Mouse (Mus musculus) midbrain, embryonic 11.5 days (tissue): ENCODE measurements around the gene Tex12. TPM values are rescaled to one million over a fixed set of nuclear protein-coding genes. Genes with fewer than 3 reads are reported as not detected.
A peak's percentile ranks its signal among the peaks of the same experiment; 100 is the strongest.

Experiments
- ATAC-seq: fragments of 200-750 bp; cut with Nextera tagmentation; 2 replicates; pipeline ENCODE4 v1.8.0; 2017; ENCODE audit warnings: moderate TSS enrichment, moderate library complexity; ENCODE audit not compliant: low FRiP score
- DNase-seq: peaks from one replicate; pipeline ENCODE4 v3.0.0; 2015; ENCODE audit warnings: low spot score; ENCODE audit errors: missing footprints
- H3K27ac ChIP-seq: fragments of 300-500 bp; sonication (generic); 2 replicates; pipeline ENCODE4 v1.5.1; 2014; ENCODE audit warnings: low read depth, low read length
- H3K27me3 ChIP-seq: fragments of 300-500 bp; sonication (generic); 2 replicates; pipeline ENCODE4 v1.6.1; 2014; ENCODE audit warnings: mild to moderate bottlenecking, low read length, moderate library complexity, mixed read lengths; ENCODE audit not compliant: control insufficient read depth, insufficient read depth
- H3K36me3 ChIP-seq: fragments of 300-500 bp; sonication (generic); 2 replicates; pipeline ENCODE4 v1.6.1; 2014; ENCODE audit warnings: mild to moderate bottlenecking, low read length, moderate library complexity, mixed read lengths; ENCODE audit not compliant: control insufficient read depth, insufficient read depth
- H3K4me1 ChIP-seq: fragments of 300-500 bp; sonication (generic); 2 replicates; pipeline ENCODE4 v1.6.1; 2014; ENCODE audit warnings: low read length; ENCODE audit not compliant: control insufficient read depth, insufficient read depth
- H3K4me2 ChIP-seq: fragments of 300-500 bp; sonication (generic); 2 replicates; pipeline ENCODE4 v1.6.1; 2014; ENCODE audit warnings: mild to moderate bottlenecking, moderate library complexity
- H3K4me3 ChIP-seq: fragments of 300-500 bp; sonication (generic); 2 replicates; pipeline ENCODE4 v1.5.1; 2014; ENCODE audit warnings: low read depth, low read length
- H3K9ac ChIP-seq: fragments of 300-500 bp; sonication (generic); 2 replicates; pipeline ENCODE4 v1.6.1; 2014; ENCODE audit warnings: low read length
- H3K9me3 ChIP-seq: fragments of 300-500 bp; sonication (generic); 2 replicates; pipeline ENCODE4 v1.6.1; 2016; ENCODE audit warnings: low read length; ENCODE audit not compliant: control insufficient read depth
- WGBS: fragments of 180-500 bp; shearing (Covaris S2); extraction: QIAGEN DNeasy Blood & Tissue Kit; methylation state at CpG from one replicate; pipeline ENCODE4 v1.1.7; 2014; 5-methylcytosine and 5-hydroxymethylcytosine counted together
- polyA plus RNA-seq: library from polyadenylated mRNA; unstranded; fragments of >200 nt; fragmentation: Nextera tagmentation; extraction: Ambion mirVana; gene quantifications from 2 replicates; pipeline ENCODE4 v1.2.1, GENCODE M21; 2014

Gene Tex12
- polyA plus RNA-seq: 0.26 and 0.33 TPM in 2 replicates

- no peak within 1 kb of the TSS for H3K27ac ChIP-seq
- no peaks in the 10 kb centered on the region for H3K4me1 ChIP-seq
- H3K9me3 ChIP-seq: no peaks in the 10 kb centered on the region
- no peaks in the 10 kb centered on the region for H3K27me3 ChIP-seq
- no peaks in the 10 kb centered on the region for H3K36me3 ChIP-seq
- H3K4me2 ChIP-seq: no peak within 1 kb of the TSS
- ATAC-seq (no peak), DNase-seq (no peak)
- WGBS: 87% methylated on average over 38 of the region's 38 CpGs
- H3K9ac ChIP-seq: no peak within 1 kb of the TSS
- no peak within 1 kb of the TSS for H3K4me3 ChIP-seq
Measured at GRCm38 (mm10) chr9:50561145-50561917, at the start of gene Tex12. Gene Tex12 (minus strand): TSS chr9:50561325.

- peak; percentile 86 for DNase-seq
Measured at GRCm38 (mm10) chr9:50604338-50604737, 43.2 kb upstream of the Tex12 start.

GRCm38 (mm10) chr9:50603998-50604324 is 42.8 kb upstream of the Tex12 start:
- ATAC-seq (peak; percentile 91), DNase-seq (no peak)
- H3K4me1 ChIP-seq: peaks cover 18% of the 10 kb centered on the region
- H3K9me3 ChIP-seq: no peaks in the 10 kb centered on the region
- peak overlapping the region; percentile 85 for H3K27ac ChIP-seq
- H3K27me3 ChIP-seq: no peaks in the 10 kb centered on the region
- peak overlapping the region; percentile 96 for H3K4me2 ChIP-seq
- peak overlapping the region; percentile 92 for H3K9ac ChIP-seq
- peaks cover 3% of the 10 kb centered on the region; the same call in 1 of the 2 replicates for H3K36me3 ChIP-seq
- under 1% methylated on average over 24 of the region's 24 CpGs for WGBS
- peak overlapping the region; percentile 84 for H3K4me3 ChIP-seq

More at GRCm38 (mm10) chr9:50604338-50604737, 43.2 kb upstream of the Tex12 start:
- H3K9me3 ChIP-seq: no peaks in the 10 kb centered on the region
- H3K27me3 ChIP-seq: no peaks in the 10 kb centered on the region
- H3K27ac ChIP-seq: no peak overlapping the region; the same call in 1 of the 2 replicates
- H3K4me1 ChIP-seq: peaks cover 18% of the 10 kb centered on the region
- ATAC-seq: no peak
- 6% methylated on average over 6 of the region's 6 CpGs for WGBS
- peak overlapping the region; percentile 92 for H3K9ac ChIP-seq
- peaks cover 3% of the 10 kb centered on the region; the same call in 1 of the 2 replicates for H3K36me3 ChIP-seq
- peak overlapping the region; percentile 84 for H3K4me3 ChIP-seq
- peak overlapping the region; percentile 96 for H3K4me2 ChIP-seq

GRCm38 (mm10) chr9:50603189-50603997 is 42.3 kb upstream of the Tex12 start, which contains the start of the genes Sdhd and Timm8b:
Gene Sdhd (minus strand): TSS chr9:50603812.
Gene Timm8b (plus strand): TSS chr9:50603910.
- ATAC-seq (peak; percentile 99), DNase-seq (peak; percentile 99)
- Histone ChIP-seq H3K36me3 (peaks cover 5% of the 10 kb centered on the region), H3K9ac (peak within 1 kb of the TSS; percentile 92), H3K4me3 (peak within 1 kb of the TSS; percentile 84), H3K27me3 (no peaks in the 10 kb centered on the region), H3K27ac (peak within 1 kb of the TSS; percentile 85), H3K4me2 (peak within 1 kb of the TSS; percentile 96), H3K4me1 (peaks cover 18% of the 10 kb centered on the region), H3K9me3 (no peaks in the 10 kb centered on the region)
- WGBS: 1% methylated on average over 48 of the region's 48 CpGs

- DNase-seq (no peak), ATAC-seq (no peak)
- WGBS: 90% methylated on average over 7 of the region's 7 CpGs
- no peaks in the 10 kb centered on the region for H3K27me3 ChIP-seq
- H3K9ac ChIP-seq: peak overlapping the region; percentile 92
- no peaks in the 10 kb centered on the region for H3K9me3 ChIP-seq
- H3K4me1 ChIP-seq: peaks cover 18% of the 10 kb centered on the region
- no peak overlapping the region for H3K27ac ChIP-seq
- peak overlapping the region; percentile 84 for H3K4me3 ChIP-seq
- H3K4me2 ChIP-seq: peak overlapping the region; percentile 96
- peaks cover 11% of the 10 kb centered on the region for H3K36me3 ChIP-seq
Measured at GRCm38 (mm10) chr9:50602055-50602845, 41.1 kb upstream of the Tex12 start.

- no peak for DNase-seq
- Histone ChIP-seq H3K4me3 (no peak overlapping the region), H3K4me1 (peaks cover 18% of the 10 kb centered on the region), H3K27ac (no peak overlapping the region), H3K9me3 (no peaks in the 10 kb centered on the region), H3K9ac (no peak overlapping the region), H3K36me3 (peaks cover 16% of the 10 kb centered on the region), H3K4me2 (no peak overlapping the region), H3K27me3 (no peaks in the 10 kb centered on the region)
- no peak for ATAC-seq
- 86% methylated on average over 6 of the region's 6 CpGs for WGBS
Measured at GRCm38 (mm10) chr9:50601536-50601935, 40.4 kb upstream of the Tex12 start.

GRCm38 (mm10) chr9:50596973-50597372 is 35.8 kb upstream of the Tex12 start:
- no peak overlapping the region for H3K4me2 ChIP-seq
- no peaks in the 10 kb centered on the region for H3K9me3 ChIP-seq
- no peak overlapping the region for H3K9ac ChIP-seq
- ATAC-seq: no peak
- 93% methylated on average over 8 of the region's 8 CpGs for WGBS
- no peak for DNase-seq
- H3K36me3 ChIP-seq: peaks cover 19% of the 10 kb centered on the region
- no peak overlapping the region for H3K27ac ChIP-seq
- no peaks in the 10 kb centered on the region for H3K27me3 ChIP-seq
- no peak overlapping the region for H3K4me3 ChIP-seq
- peaks cover under 1% of the 10 kb centered on the region for H3K4me1 ChIP-seq

- H3K4me2 ChIP-seq: no peak overlapping the region
Measured at GRCm38 (mm10) chr9:50594794-50595417, 33.8 kb upstream of the Tex12 start.

More at GRCm38 (mm10) chr9:50594794-50595417, 33.8 kb upstream of the Tex12 start:
- no peaks in the 10 kb centered on the region for H3K4me1 ChIP-seq
- no peak overlapping the region for H3K9ac ChIP-seq
- ATAC-seq (no peak), DNase-seq (no peak)
- WGBS: 84% methylated on average over 12 of the region's 12 CpGs
- peaks cover 19% of the 10 kb centered on the region for H3K36me3 ChIP-seq
- no peak overlapping the region for H3K4me3 ChIP-seq
- no peak overlapping the region for H3K27ac ChIP-seq
- H3K27me3 ChIP-seq: no peaks in the 10 kb centered on the region
- no peaks in the 10 kb centered on the region for H3K9me3 ChIP-seq
